Mouse (Mus musculus): ENCODE results near the gene Ell. TPM values are rescaled to one million over a fixed set of nuclear protein-coding genes. Genes with fewer than 3 reads are reported as not detected.

The Ell gene
- total RNA-seq, 2 experiments from 2014 or later: 20.5 to 24.4 TPM

DNA sequence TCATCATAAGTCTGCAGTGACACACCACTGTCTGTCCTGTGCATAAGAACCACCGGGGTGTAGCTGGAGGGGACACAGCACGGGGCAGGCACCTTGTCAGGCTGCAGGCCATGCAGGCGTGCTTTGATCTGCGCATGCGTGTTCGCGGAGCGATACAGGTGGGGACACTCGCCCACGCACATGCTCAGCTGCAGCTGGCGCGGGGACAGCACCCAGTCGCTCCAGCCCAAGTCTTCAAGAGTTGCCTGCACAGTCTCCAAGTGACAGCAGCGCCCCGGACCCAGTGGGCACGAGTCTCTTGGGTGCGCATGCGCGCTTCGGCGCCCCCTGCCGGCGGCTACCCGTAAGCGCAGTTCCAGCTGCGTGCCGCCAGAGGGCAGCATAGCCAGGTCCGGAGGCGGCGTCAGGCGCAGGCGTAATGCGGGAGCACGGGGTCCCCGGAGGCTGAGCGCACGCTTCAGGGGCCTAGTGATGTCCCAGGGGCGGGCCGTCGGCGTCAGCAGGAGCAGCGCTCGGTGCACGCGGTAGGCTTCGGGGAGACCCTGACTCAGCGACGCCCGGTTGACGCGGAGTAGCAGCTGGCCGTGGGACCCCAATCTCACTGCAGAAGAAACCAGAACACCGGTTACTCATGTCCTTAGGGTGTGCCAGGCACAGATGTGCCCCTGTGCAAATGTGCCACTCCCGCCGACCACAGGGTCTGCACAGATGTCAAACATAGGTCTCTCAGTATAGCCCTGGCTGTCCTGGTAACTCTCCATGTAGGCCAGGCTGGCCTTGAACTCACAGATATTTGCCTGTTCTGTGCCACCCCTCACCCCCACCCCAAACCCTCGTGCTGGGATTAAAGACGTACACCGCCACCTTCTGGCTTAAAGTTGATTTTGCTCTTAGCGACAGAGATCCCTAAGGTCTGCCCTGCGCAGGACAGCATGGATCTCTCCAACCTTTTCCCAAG lies 90.6 kb downstream of the Ell start:
- DNase-seq (ENCODE audit: low spot score in 2 of 2): peak; percentile 88 to 89
- Histone ChIP-seq H3K27ac (peak overlapping the region; percentile 94), H3K4me3 (peak overlapping the region; percentile 62)
- TF ChIP-seq CTCF (conservative IDR thresholded peaks at IDR 0.05): peak; percentile 98

DNA sequence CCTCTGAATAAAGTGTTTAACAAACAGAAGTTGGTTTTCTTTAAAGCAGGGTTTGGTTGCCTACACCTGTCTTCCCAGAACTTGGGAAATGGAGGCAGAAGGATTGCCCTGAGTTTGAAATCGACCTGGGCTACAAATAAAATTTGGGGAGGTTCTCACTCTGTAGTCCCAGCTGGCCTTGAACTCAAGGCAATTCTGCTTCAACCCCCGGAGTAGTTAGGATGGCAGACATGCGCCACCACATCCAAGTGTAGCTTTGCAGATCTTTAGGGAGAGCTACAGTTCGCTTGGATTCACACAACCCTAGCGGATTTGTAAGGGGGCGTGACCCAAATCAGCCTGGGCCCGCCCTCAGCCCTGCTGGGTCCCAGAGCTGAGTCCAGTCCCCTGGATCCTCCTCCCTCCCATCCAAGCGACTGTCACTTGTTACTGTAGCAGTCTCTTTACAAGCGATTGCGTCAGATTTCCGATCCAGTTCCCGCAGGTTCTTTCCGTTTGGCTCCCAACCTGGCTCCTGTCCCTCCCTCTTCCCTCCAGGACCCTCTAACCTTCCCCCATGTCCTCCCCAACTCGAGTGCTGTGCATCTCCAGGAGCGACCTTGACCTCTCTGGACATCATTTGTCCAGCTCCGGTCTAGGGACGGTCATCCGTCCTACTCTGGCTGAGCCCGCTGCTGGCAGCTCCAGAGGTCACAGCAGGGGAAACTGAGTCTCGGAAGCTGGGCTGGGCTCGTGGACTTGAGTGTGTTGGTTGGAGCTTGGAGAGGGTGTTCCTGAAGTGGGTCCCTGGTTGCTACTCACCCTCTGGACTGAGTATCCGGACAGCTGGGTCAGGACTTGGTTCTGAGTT lies 91.5 kb downstream of the Ell start:
- Histone ChIP-seq H3K4me3 (no peak overlapping the region), H3K27ac (no peak overlapping the region)
- TF ChIP-seq CTCF (conservative IDR thresholded peaks at IDR 0.05): no peak
- no peak for DNase-seq (ENCODE audit: low spot score in 2 of 2)

DNA sequence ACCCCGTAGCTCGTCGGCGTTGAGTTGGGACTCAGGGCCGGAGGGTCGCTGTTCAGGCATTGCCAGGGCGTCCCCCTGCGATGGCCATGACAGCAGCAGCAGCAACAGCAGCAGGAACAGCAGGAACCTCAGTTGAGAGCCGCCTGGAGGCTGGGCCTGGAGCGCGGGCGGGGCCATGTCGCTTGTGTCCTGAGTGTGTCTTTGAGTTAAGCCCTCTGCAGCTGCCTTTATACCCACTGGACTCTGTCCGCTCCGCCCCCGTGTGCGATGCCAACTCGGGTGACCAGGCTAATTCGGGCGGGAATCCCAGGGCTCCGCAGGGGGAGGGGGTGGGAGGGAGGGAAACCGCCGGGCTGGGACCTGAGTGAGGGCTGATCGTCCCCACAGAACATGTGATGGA lies 92.2 kb downstream of the Ell start:
- H3K4me3 ChIP-seq: no peak overlapping the region
- H3K27ac ChIP-seq: no peak overlapping the region
- DNase-seq (ENCODE audit: low spot score in 2 of 2): no peak
- TF ChIP-seq CTCF (conservative IDR thresholded peaks at IDR 0.05): no peak

GRCm38 (mm10) chr8:70632346-70632892 lies 93.2 kb downstream of the Ell start, which contains the start of gene Gdf15:
Gene Gdf15, minus strand, starts transcription at chr8:70632456.
- DNase-seq (ENCODE audit: low spot score in 2 of 2): no peak
- Histone ChIP-seq H3K27ac (no peak within 1 kb of the TSS), H3K4me3 (no peak within 1 kb of the TSS)
- no peak for TF ChIP-seq CTCF (conservative IDR thresholded peaks at IDR 0.05)

GRCm38 (mm10) chr8:70634066-70634465 lies 94.8 kb downstream of the Ell start:
- no peak for DNase-seq (ENCODE audit: low spot score in 2 of 2)
- Histone ChIP-seq H3K27ac (no peak overlapping the region), H3K4me3 (no peak overlapping the region)
- no peak for TF ChIP-seq CTCF (conservative IDR thresholded peaks at IDR 0.05)

- H3K4me3 ChIP-seq: no peak overlapping the region
- TF ChIP-seq CTCF (conservative IDR thresholded peaks at IDR 0.05): no peak
- no peak overlapping the region for H3K27ac ChIP-seq
- no peak for DNase-seq (ENCODE audit: low spot score in 2 of 2)
These were observed 96.3 kb downstream of the Ell start for GRCm38 (mm10) chr8:70635527-70635926.

- no peak overlapping the region for H3K27ac ChIP-seq
- H3K4me3 ChIP-seq: no peak overlapping the region
- no peak for DNase-seq (ENCODE audit: low spot score in 2 of 2)
- no peak for TF ChIP-seq CTCF (conservative IDR thresholded peaks at IDR 0.05)
These were observed 97.6 kb downstream of the Ell start for GRCm38 (mm10) chr8:70636838-70637237.

- Histone ChIP-seq H3K4me3 (no peak overlapping the region), H3K27ac (no peak overlapping the region)
- no peak for TF ChIP-seq CTCF (conservative IDR thresholded peaks at IDR 0.05)
- no peak for DNase-seq (ENCODE audit: low spot score in 2 of 2)
These were observed 99.5 kb downstream of the Ell start for GRCm38 (mm10) chr8:70638752-70639151.

Other genes with a start within 250 kb of the Ell start
- gene Ddx49, start 237.0 kb upstream of the Ell start, total RNA-seq (2021): 10 to 100 TPM; 45.5 to 52.1 TPM
- 100 to 1,000 TPM; 139 to 157 TPM for gene Cope, start 236.9 kb upstream of the Ell start, total RNA-seq (2021)
- gene Cers1, start 223.7 kb upstream of the Ell start, total RNA-seq (2021): 100 to 1,000 TPM; 110 to 113 TPM
- 10 to 100 TPM; 12.1 to 14.4 TPM for gene Gdf1, start 209.6 kb upstream of the Ell start, total RNA-seq (2021)
- 10 to 100 TPM; 67.7 to 68.7 TPM for gene Upf1, start 186.2 kb upstream of the Ell start, total RNA-seq (2021)
- gene Comp, start 165.9 kb upstream of the Ell start, total RNA-seq (2021): under 1 TPM; 0.29 to 0.56 TPM
- gene Crtc1, start 99.9 kb upstream of the Ell start, total RNA-seq (2021): 100 to 1,000 TPM; 191 to 208 TPM
- 10 to 100 TPM; 56.8 to 60.2 TPM for gene Klhl26, start 62.5 kb upstream of the Ell start, total RNA-seq (2021)
- gene Tmem59l, start 52.1 kb upstream of the Ell start, total RNA-seq (2021): 100 to 1,000 TPM; 321 to 339 TPM
- 10 to 100 TPM; 44.5 to 47.1 TPM for gene Crlf1, start 46.3 kb upstream of the Ell start, total RNA-seq (2021)
- 10 to 100 TPM; 93.9 to 98.1 TPM for gene Rex1bd, start 32.7 kb upstream of the Ell start, total RNA-seq (2021)
- gene Uba52, start 28.7 kb upstream of the Ell start, total RNA-seq (2021): 1,000 to 10,000 TPM in 1 of 2 experiments, 100 to 1,000 TPM in 1; 970 to 1,000 TPM
- gene Fkbp8, start 11.7 kb upstream of the Ell start, total RNA-seq (2021): 100 to 1,000 TPM; 447 to 453 TPM
- 10 to 100 TPM; 37.2 to 40.7 TPM for gene Kxd1, start 11.5 kb upstream of the Ell start, total RNA-seq (2021)
- 10 to 100 TPM; 41.4 to 46.4 TPM for gene Isyna1, start 54.9 kb downstream of the Ell start, total RNA-seq (2021)
- 100 to 1,000 TPM; 274 to 297 TPM for gene Ssbp4, start 69.4 kb downstream of the Ell start, total RNA-seq (2021)
- under 1 TPM; 0.54 to 0.97 TPM for gene Lrrc25, start 76.7 kb downstream of the Ell start, total RNA-seq (2021)
- gene Gdf15, start 93.0 kb downstream of the Ell start, total RNA-seq (2021): under 1 TPM in 1 of 2 experiments, not detected in 1; 0.25 TPM
- 10 to 100 TPM; 25.4 to 29.1 TPM for gene Pgpep1, start 120.9 kb downstream of the Ell start, total RNA-seq (2021)
- 10 to 100 TPM; 58.2 to 61.8 TPM for gene Lsm4, start 133.8 kb downstream of the Ell start, total RNA-seq (2021)
- 100 to 1,000 TPM; 165 to 181 TPM for gene Jund, start 159.5 kb downstream of the Ell start, total RNA-seq (2021)
- gene Iqcn, start 164.0 kb downstream of the Ell start, total RNA-seq (2021): under 1 TPM; 0.07 to 0.08 TPM
- gene Gm3336, start 179.1 kb downstream of the Ell start, total RNA-seq (2021): not detected
- 1 to 10 TPM; 1.4 to 1.5 TPM for gene Pde4c, start 184.3 kb downstream of the Ell start, total RNA-seq (2021)
- gene Rab3a, start 215.2 kb downstream of the Ell start, total RNA-seq (2021): 100 to 1,000 TPM; 775 to 798 TPM
- gene Mpv17l2, start 221.5 kb downstream of the Ell start, total RNA-seq (2021): 10 to 100 TPM; 36.5 to 42.7 TPM
- gene Pik3r2, start 237.3 kb downstream of the Ell start, total RNA-seq (2021): 100 to 1,000 TPM; 160 to 169 TPM

Data from layer of hippocampus, adult 2 months (tissue).